Mouse (Mus musculus) megakaryocyte, embryonic 14.5 days (primary cell): ENCODE measurements at regions not wholly inside any gene's neighbourhood (a gene's known extent, or its start where the extent isn't known, plus 50 kb on each side); places are given as distances from the start of the nearest gene placed in this dataset.

Experiments
- FLI1 ChIP-seq: IDR thresholded peaks from 2 replicates; pipeline ENCODE4 v1.6.1; 2012; ENCODE audit warnings: low read length, inconsistent platforms, mixed read lengths
- GATA1 ChIP-seq: IDR thresholded peaks from 3 replicates; pipeline ENCODE4 v1.6.1; 2012; ENCODE audit warnings: mixed read lengths, low read length, inconsistent platforms, borderline replicate concordance

DNA sequence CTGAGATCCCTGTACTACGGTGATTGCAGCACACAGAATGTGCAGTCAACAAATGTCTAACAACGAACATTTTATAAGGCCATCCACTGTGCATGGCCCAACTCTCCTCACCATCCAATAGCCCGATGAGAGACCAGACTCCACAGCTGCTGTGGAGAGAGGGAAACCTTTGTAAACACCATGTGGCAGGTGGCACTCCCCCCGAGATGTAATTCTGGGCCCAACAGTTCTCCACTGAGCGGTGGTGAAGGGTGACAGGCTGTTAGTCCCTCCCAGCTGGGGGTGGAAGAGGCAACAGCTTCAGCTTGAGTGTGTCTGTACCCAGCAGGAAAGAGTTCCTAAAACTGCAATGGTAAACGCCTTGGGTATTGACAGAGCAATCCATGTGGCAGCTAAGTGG lies 263.0 kb upstream of the Ppargc1a start:
- TF ChIP-seq GATA1 (no peak), FLI1 (no peak)
